Mouse (Mus musculus) cortical plate, adult 2 months (tissue): ENCODE results near the gene D1Ertd622e.

Experiments
- CTCF ChIP-seq: fragments of 200-500 bp; IDR thresholded peaks from 2 replicates; pipeline ENCODE4 v1.5.1; 2011; ENCODE audit warnings: mild to moderate bottlenecking, control low read depth, low read length; ENCODE audit not compliant: insufficient read depth; ENCODE audit errors: extremely low read depth
- POLR2A ChIP-seq: fragments of 200-500 bp; IDR thresholded peaks from 2 replicates; pipeline ENCODE4 v1.6.1; 2011; ENCODE audit warnings: mild to moderate bottlenecking, low read length, control low read depth; ENCODE audit not compliant: insufficient read depth; ENCODE audit errors: extremely low read depth

GRCm38 (mm10) chr1:97588561-97588960 is 73.3 kb downstream of the D1Ertd622e start:
- TF ChIP-seq CTCF (no peak), POLR2A (no peak)
